Mouse (Mus musculus): ENCODE data around the gene Slc45a3.

Slc45a3 gene

GRCm38 (mm10) chr1:132000506-132000905, 37.7 kb downstream of the Slc45a3 start:
- DNase-seq, result no peak

GRCm38 (mm10) chr1:132001880-132002330, 39.1 kb downstream of the Slc45a3 start:
- DNase-seq, result no peak

- DNase-seq, result no peak
These were observed 40.3 kb downstream of the Slc45a3 start for GRCm38 (mm10) chr1:132003111-132003510.

GRCm38 (mm10) chr1:132003817-132004216, 41.0 kb downstream of the Slc45a3 start:
- DNase-seq, result no peak

- no peak for DNase-seq
These were observed 41.9 kb downstream of the Slc45a3 start for GRCm38 (mm10) chr1:132004574-132005180.

- DNase-seq, result no peak
These were observed 42.7 kb downstream of the Slc45a3 start for GRCm38 (mm10) chr1:132005466-132005865.

GRCm38 (mm10) chr1:132006046-132006445, 43.3 kb downstream of the Slc45a3 start:
- DNase-seq, result no peak

- DNase-seq, result no peak
These were observed 44.0 kb downstream of the Slc45a3 start for GRCm38 (mm10) chr1:132006721-132007120.

GRCm38 (mm10) chr1:132007282-132007815, 44.6 kb downstream of the Slc45a3 start, which contains the start of gene Elk4:
TSS of gene Elk4 (plus strand) at chr1:132007607.
- peak; percentile 89 to 92 for DNase-seq

- peak; percentile 95 to 98 for DNase-seq
These were observed 45.4 kb downstream of the Slc45a3 start for GRCm38 (mm10) chr1:132007828-132008827.

GRCm38 (mm10) chr1:132008881-132009644, 46.3 kb downstream of the Slc45a3 start:
- peak; percentile 30 to 33 for DNase-seq

- DNase-seq, result peak; percentile 51 to 61
These were observed 48.1 kb downstream of the Slc45a3 start for GRCm38 (mm10) chr1:132010632-132011501.

GRCm38 (mm10) chr1:132011785-132012184, 49.0 kb downstream of the Slc45a3 start:
- DNase-seq, result no peak

- DNase-seq, result no peak
These were observed 50.1 kb downstream of the Slc45a3 start for GRCm38 (mm10) chr1:132012861-132013260.

- DNase-seq, result no peak
These were observed 52.0 kb downstream of the Slc45a3 start for GRCm38 (mm10) chr1:132014800-132015199.

- DNase-seq, result no peak
These were observed 53.9 kb downstream of the Slc45a3 start for GRCm38 (mm10) chr1:132016691-132017090.

- DNase-seq, result no peak
These were observed 57.1 kb downstream of the Slc45a3 start for GRCm38 (mm10) chr1:132019876-132020275.

- no peak for DNase-seq
These were observed 59.3 kb downstream of the Slc45a3 start for GRCm38 (mm10) chr1:132022107-132022506.

GRCm38 (mm10) chr1:132026925-132027646, 64.3 kb downstream of the Slc45a3 start:
- no peak for DNase-seq

- DNase-seq, result no peak
These were observed 65.2 kb downstream of the Slc45a3 start for GRCm38 (mm10) chr1:132027978-132028377.

- DNase-seq, result no peak
These were observed 65.6 kb downstream of the Slc45a3 start for GRCm38 (mm10) chr1:132028413-132028812.
